Mouse (Mus musculus): ENCODE measurements at regions not wholly inside any gene's neighbourhood (a gene's known extent, or its start where the extent isn't known, plus 50 kb on each side); places are given as distances from the start of the nearest gene placed in this dataset.

GRCm38 (mm10) chr9:46442739-46443181 lies 123.0 kb upstream of the 4931429L15Rik start:
- Histone ChIP-seq H3K36me3 (ENCODE audit: control insufficient read depth, insufficient read depth, low read length) (no peaks in the 10 kb centered on the region), H3K27ac (ENCODE audit: insufficient read depth, low read depth, low read length) (no peak overlapping the region; the same call in 1 of the 2 replicates), H3K4me3 (ENCODE audit: low read depth, low read length) (peak overlapping the region; percentile 17), H3K4me1 (ENCODE audit: control insufficient read depth, insufficient read depth, insufficient read length, low read length) (no peaks in the 10 kb centered on the region), H3K27me3 (ENCODE audit: control insufficient read depth, insufficient read depth, low read length) (peaks cover 16% of the 10 kb centered on the region)
- no peak for TF ChIP-seq CTCF (IDR thresholded peaks at IDR 0.05; ENCODE audit: extremely low read depth, insufficient read length, insufficient replicate concordance, low read depth, low read length)
- TF ChIP-seq POLR2A (IDR thresholded peaks at IDR 0.05; ENCODE audit: low read depth, low read length), result no peak
- 1% methylated on average over 19 of the region's 19 CpGs for WGBS

DNA sequence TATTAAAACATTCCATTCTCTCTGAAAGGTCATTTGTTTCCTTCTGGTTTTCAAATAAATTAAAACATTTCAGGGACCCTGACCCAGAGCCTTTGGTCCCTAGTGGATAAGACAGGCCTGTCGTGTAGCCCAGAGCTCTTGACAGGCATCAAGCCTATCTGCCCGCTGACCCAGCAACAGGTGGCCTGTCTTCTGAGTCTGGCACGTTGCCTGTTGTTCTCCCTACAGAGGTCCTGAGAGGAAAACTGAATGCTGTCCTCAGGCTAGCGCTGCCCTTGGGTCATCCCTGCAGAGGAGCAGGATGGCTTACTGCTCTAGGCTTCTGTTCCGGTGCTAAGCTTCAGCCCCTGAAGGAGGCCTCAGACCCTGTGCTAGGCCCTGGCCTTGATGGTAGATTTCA lies 120.4 kb upstream of the 4931429L15Rik start:
- Histone ChIP-seq H3K36me3 (ENCODE audit: control insufficient read depth, insufficient read depth, low read length) (no peaks in the 10 kb centered on the region), H3K4me3 (ENCODE audit: low read depth, low read length) (no peak overlapping the region), H3K4me1 (ENCODE audit: control insufficient read depth, insufficient read depth, insufficient read length, low read length) (no peaks in the 10 kb centered on the region), H3K27me3 (ENCODE audit: control insufficient read depth, insufficient read depth, low read length) (peaks cover 16% of the 10 kb centered on the region), H3K27ac (ENCODE audit: insufficient read depth, low read depth, low read length) (no peak overlapping the region)
- TF ChIP-seq POLR2A (IDR thresholded peaks at IDR 0.05; ENCODE audit: low read depth, low read length) (no peak), CTCF (IDR thresholded peaks at IDR 0.05; ENCODE audit: extremely low read depth, insufficient read length, insufficient replicate concordance, low read depth, low read length) (no peak)
- WGBS, result 72% methylated on average over 5 of the region's 5 CpGs

- H3K4me1 ChIP-seq (ENCODE audit: control insufficient read depth, insufficient read depth, insufficient read length, low read length), result no peaks in the 10 kb centered on the region
- no peak for TF ChIP-seq POLR2A (IDR thresholded peaks at IDR 0.05; ENCODE audit: low read depth, low read length)
- no peaks in the 10 kb centered on the region for H3K36me3 ChIP-seq (ENCODE audit: control insufficient read depth, insufficient read depth, low read length)
- WGBS, result 73% methylated on average over 3 of the region's 3 CpGs
- H3K27me3 ChIP-seq (ENCODE audit: control insufficient read depth, insufficient read depth, low read length), result no peaks in the 10 kb centered on the region
- no peak overlapping the region for H3K27ac ChIP-seq (ENCODE audit: insufficient read depth, low read depth, low read length)
- no peak overlapping the region for H3K4me3 ChIP-seq (ENCODE audit: low read depth, low read length)
These were observed 114.9 kb upstream of the 4931429L15Rik start for GRCm38 (mm10) chr9:46434700-46435099.

DNA sequence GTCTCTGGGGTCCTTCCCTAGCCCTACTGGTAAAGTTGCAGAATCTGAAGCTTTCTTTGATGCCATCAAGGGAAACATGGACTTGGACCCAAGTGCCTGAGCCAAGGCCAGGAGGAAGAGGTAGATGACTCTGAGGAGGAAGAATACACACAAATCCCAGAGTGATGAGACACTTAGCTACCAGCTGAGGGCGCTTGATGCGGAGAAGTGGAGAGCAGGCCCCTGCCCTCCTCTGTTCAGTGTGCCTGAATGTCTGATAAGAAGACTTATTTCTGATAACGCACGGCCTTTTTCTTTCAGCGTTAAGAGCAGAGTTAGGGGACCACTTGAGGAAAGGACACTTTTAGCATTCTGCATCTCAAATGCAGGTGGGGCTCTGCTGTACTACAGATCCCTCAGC lies 113.9 kb upstream of the 4931429L15Rik start:
- Histone ChIP-seq H3K4me1 (ENCODE audit: control insufficient read depth, insufficient read depth, insufficient read length, low read length) (no peaks in the 10 kb centered on the region), H3K4me3 (ENCODE audit: low read depth, low read length) (no peak overlapping the region), H3K36me3 (ENCODE audit: control insufficient read depth, insufficient read depth, low read length) (no peaks in the 10 kb centered on the region), H3K27me3 (ENCODE audit: control insufficient read depth, insufficient read depth, low read length) (no peaks in the 10 kb centered on the region), H3K27ac (ENCODE audit: insufficient read depth, low read depth, low read length) (no peak overlapping the region)
- WGBS, result 37% methylated on average over 5 of the region's 5 CpGs
- TF ChIP-seq CTCF (IDR thresholded peaks at IDR 0.05; ENCODE audit: extremely low read depth, insufficient read length, insufficient replicate concordance, low read depth, low read length) (no peak), POLR2A (IDR thresholded peaks at IDR 0.05; ENCODE audit: low read depth, low read length) (no peak)

GRCm38 (mm10) chr9:46431053-46431452 lies 111.3 kb upstream of the 4931429L15Rik start:
- 18% methylated on average over 13 of the region's 13 CpGs for WGBS
- no peaks in the 10 kb centered on the region; the same call in 1 of the 2 replicates for H3K27me3 ChIP-seq (ENCODE audit: control insufficient read depth, insufficient read depth, low read length)
- no peak for TF ChIP-seq POLR2A (IDR thresholded peaks at IDR 0.05; ENCODE audit: low read depth, low read length)
- no peak for TF ChIP-seq CTCF (IDR thresholded peaks at IDR 0.05; ENCODE audit: extremely low read depth, insufficient read length, insufficient replicate concordance, low read depth, low read length)

GRCm38 (mm10) chr9:46423184-46423967 lies 103.6 kb upstream of the 4931429L15Rik start:
- no peaks in the 10 kb centered on the region; the same call in 1 of the 2 replicates for H3K27me3 ChIP-seq (ENCODE audit: control insufficient read depth, insufficient read depth, low read length)
- H3K27ac ChIP-seq (ENCODE audit: insufficient read depth, low read depth, low read length), result no peak overlapping the region
- no peaks in the 10 kb centered on the region for H3K36me3 ChIP-seq (ENCODE audit: control insufficient read depth, insufficient read depth, low read length)
- H3K4me3 ChIP-seq (ENCODE audit: low read depth, low read length), result no peak overlapping the region
- 73% methylated on average over 12 of the region's 12 CpGs for WGBS
- TF ChIP-seq POLR2A (IDR thresholded peaks at IDR 0.05; ENCODE audit: low read depth, low read length) (no peak), CTCF (IDR thresholded peaks at IDR 0.05; ENCODE audit: extremely low read depth, insufficient read length, insufficient replicate concordance, low read depth, low read length) (no peak)
- H3K4me1 ChIP-seq (ENCODE audit: control insufficient read depth, insufficient read depth, insufficient read length, low read length), result no peaks in the 10 kb centered on the region

More at GRCm38 (mm10) chr9:46431053-46431452, 111.3 kb upstream of the 4931429L15Rik start:
- H3K4me3 ChIP-seq (ENCODE audit: low read depth, low read length), result no peak overlapping the region
- H3K4me1 ChIP-seq (ENCODE audit: control insufficient read depth, insufficient read depth, insufficient read length, low read length), result no peaks in the 10 kb centered on the region
- no peaks in the 10 kb centered on the region for H3K36me3 ChIP-seq (ENCODE audit: control insufficient read depth, insufficient read depth, low read length)
- no peak overlapping the region for H3K27ac ChIP-seq (ENCODE audit: insufficient read depth, low read depth, low read length)

GRCm38 (mm10) chr9:46421688-46422274 lies 102.0 kb upstream of the 4931429L15Rik start:
- Histone ChIP-seq H3K36me3 (ENCODE audit: control insufficient read depth, insufficient read depth, low read length) (no peaks in the 10 kb centered on the region), H3K4me3 (ENCODE audit: low read depth, low read length) (no peak overlapping the region), H3K27ac (ENCODE audit: insufficient read depth, low read depth, low read length) (no peak overlapping the region), H3K27me3 (ENCODE audit: control insufficient read depth, insufficient read depth, low read length) (no peaks in the 10 kb centered on the region), H3K4me1 (ENCODE audit: control insufficient read depth, insufficient read depth, insufficient read length, low read length) (no peaks in the 10 kb centered on the region)
- TF ChIP-seq POLR2A (IDR thresholded peaks at IDR 0.05; ENCODE audit: low read depth, low read length), result no peak
- TF ChIP-seq CTCF (IDR thresholded peaks at IDR 0.05; ENCODE audit: extremely low read depth, insufficient read length, insufficient replicate concordance, low read depth, low read length), result no peak
- WGBS, result 71% methylated on average over 7 of the region's 7 CpGs

Data from small intestine, adult 2 months (tissue).